Mouse (Mus musculus) activated CD4-positive, CD25-positive, alpha-beta regulatory T cell, adult 4 months (primary cell): ENCODE measurements at regions not wholly inside any gene's neighbourhood (a gene's known extent, or its start where the extent isn't known, plus 50 kb on each side); places are given as distances from the start of the nearest gene placed in this dataset.

Experiments
- ATAC-seq: one replicate; pipeline ENCODE4 v1.8.0; 2017

DNA sequence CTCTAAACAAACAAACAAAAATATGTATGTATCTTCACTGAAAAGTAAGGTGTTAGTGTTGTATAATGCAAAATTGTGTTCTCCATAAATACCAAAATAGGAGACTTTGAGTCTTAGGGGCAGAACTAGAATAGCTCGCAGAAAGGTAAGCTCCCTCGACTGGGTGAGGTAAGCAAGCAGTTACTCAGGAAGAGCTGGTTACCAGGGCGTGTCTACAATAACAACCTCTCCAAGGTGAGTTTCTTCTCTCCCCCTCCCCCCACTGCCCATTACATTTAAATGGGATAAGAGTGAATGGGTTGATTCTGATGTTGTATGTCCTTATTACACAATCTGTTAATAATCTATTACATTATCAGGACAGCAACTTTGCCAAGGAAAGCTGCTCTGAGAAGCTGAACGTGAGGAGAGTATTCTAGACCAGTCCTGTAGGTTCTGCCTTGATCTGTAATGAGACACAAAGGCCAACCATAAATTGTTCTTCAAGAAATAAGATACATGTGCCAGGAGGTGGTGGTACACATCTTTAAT, 125.2 kb upstream of the Zfand5 start:
- no peak for ATAC-seq

DNA sequence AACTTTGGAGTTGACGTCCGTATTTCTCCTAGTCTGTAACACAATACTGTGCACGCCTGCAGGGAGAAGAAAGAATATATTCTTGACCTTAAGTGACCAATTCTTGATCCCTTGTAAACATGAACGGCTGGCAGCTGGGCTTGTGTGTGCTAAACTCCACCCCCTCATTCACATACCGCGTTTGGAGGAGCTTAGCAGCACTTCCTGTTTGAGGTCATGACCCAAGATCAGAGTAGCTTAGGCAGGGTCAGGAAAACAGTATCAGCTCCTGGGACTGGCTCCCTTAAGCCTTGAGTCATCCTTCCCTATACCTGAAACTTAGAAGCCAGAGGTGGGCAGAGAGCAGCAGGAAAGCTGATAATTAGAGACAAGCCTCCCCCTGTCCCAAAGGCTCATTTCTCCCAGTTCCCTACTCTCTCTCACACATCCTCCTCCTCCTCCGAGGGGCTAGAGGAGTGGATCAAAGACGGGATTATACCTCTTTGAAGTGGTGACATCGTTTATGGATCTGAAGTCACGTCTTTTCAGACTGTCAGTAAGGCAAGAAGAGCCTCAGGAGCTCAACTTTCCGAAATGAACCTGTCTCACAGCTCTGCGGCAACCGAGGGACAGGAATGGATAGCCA, 127.3 kb upstream of the Zfand5 start:
- ATAC-seq, result peak; percentile 99

DNA sequence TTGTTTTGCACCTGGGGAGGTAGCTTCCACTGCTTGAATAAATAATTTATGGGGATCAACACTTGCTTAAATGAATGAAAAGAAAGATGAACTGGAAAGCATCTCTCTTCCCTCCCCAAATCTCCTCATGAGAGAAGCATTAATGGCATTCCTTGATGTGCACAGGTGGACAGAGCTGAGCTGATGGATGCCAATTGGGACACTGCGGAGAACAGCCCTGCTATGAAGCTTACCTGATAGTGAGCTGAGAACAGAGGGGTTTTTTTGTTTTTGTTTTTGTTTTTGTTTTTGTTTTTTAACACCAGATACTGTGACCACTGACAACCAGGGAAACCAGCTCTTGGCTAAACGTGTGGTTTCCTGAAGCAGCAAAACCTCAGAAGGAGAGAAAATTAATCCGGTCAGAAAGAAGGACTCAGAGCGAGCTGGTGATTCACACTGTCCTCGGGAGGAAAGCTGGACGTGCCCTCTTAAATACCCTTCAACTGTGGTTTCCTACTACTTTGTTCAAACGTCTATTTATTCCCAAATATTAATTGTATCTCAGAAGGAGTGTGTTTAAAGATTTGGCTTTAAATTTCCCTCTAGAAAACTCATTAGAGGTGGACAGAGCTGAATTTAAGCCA, 128.0 kb upstream of the Zfand5 start:
- no peak for ATAC-seq

DNA sequence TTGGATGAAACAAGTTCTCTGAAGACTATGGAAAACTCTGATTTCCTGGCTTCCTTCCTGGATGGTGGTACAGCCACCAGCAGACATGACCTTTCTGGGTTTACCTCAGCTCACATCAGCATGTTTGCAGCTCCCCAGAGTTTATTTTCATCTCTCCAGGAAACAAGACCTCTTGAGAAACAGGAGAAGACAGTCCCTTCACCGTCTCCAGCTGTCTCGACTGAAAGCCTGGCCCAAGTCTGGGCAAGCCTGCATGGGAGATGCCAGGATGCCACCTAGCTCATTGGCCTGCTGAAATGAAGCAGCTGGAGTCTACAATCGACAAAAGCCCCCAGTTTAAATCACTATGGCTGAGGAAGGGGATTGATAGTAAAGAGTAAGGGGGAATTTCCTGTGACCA, 131.6 kb upstream of the Zfand5 start:
- ATAC-seq, result no peak

DNA sequence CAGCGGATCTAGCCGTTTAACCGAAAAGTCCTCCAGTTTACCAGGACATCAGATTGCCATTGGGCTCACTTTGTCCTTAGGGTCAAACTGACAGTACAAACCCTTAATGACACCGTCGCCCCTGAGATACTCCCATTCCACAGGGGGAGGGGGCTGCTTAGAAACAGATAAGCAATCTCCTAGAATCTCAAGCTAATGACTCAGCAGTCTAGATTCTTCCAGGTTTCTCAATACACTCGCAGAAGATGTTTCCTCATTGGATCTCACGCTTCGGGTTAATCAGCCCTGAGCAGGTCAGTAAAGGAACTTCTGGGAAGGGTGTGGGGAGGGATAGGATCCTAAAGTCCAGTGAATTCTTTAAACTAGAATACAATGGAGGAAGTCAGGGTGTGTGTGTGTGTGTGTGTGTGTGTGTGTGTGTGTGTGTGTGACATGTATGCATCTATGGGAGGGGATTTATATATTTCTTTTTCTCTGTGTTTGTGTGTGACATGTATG, 133.0 kb upstream of the Zfand5 start:
- no peak for ATAC-seq

DNA sequence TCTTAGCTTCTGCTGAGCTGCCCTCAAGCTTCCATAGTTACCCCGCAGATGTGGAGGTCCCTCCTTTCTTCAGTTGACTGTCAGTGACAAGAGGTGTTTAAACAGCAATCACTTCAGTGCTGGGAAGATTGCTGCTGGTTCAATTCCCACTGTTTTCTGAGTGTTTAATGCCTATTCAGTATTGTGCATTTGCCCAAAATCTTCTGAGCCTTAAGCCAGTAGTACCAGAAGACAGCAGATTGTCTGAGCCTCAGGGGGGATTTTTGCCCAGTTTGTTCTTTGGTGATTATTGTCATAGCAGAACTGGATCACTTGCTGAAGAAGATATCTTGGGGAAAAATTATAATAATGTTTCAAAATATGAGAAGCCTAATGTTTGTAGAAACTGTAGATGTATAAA, 135.3 kb upstream of the Zfand5 start:
- ATAC-seq, result no peak

DNA sequence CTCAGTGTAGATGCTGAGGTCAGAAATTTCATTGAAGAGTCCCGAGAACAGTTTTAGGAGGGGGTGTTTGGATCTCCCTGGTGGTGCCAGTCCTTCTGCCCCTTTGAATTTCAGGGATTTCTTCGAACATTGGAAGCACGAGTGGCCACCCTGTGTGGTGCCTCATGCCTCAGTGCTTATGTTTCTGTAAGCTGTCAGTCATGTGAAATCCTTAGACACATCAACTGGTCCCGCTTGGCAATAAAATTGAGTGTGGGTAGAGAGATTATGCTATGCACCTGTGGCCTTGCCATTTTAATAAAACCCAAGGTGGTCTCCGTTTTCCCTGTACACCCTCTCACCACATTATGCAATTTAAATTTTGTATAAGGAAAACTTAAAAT, 136.1 kb upstream of the Zfand5 start:
- no peak for ATAC-seq

DNA sequence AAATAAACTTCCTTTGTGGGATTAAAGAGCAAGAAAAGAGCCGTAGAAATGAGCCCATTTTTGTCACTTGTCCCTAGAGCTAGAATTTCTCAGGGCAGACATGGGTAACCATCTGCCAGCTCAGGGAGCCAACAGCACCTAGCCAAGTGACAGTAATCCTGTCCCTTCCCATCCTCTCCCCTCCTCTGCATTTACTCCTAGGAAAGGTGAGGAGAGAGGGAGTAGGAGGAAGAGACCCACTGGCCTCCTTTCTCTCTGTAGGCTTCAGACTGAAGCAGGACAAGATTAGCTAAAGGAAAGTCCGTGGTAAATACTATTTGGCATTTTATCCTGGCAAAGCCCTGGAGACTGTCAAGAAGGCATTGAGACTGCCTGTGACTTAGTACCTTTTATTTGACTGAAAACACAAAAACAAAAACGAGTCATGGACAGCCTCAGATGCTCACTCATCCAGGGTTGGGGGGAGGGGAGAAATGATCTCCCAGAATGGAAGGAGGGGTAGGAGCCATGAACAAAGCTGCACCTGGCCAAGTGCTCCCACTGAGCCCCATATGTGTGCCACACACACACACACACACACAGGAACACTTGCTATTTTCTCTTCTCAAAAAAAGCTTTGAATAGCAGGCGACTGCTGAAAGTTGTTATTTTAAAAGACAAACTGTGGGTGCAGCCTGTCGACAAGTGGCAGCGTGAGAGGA, 136.6 kb upstream of the Zfand5 start:
- ATAC-seq, result no peak

DNA sequence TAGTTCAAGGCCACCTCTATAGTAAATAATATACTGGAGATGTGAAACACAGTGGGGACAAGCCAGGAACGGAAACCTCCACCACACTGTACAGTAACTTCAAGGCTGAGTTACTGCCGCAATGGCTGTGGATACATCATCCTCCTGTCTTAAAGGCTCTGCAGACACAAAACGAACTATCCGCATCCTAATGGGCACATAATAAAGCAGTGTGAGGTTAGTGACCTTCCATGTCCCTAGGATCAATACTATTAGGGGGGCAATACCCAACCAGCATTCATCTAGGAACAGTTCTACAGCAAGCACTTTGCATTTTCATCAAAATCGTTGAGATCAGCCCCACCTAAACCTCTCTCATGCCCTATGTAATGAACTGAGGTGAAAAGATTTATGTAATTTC, 142.4 kb upstream of the Zfand5 start:
- no peak for ATAC-seq

DNA sequence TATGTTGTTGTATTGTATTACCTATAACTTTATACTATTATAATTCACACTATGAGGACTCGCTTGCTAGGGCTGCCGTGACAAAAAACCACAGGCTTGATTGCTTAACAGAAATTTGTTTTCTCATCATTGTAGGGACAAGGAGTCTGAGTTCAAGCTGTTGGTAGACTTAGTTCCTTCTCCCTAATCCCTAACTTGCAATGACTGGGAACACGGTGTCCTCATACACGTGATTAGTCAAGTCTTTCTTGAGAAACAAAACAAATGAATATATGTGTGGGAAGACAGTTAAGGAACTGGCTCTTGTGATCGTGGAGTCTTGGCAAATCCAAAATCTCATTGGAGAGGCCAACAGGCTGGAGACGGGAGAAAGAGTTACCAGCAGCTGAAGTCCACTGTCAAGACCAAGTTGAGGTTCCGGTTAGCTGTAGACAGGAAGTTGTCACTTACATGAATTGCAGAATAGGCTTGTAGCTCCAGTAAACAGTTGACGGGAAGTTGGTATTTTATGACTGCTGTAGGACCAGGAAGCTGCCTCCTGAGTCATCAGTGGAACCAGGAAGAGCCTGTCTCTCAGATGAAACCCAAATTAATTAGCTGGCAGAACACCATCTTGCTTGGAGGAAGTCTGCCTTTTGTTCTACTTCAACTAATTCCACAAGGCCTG, 144.9 kb upstream of the Zfand5 start:
- ATAC-seq, result no peak

DNA sequence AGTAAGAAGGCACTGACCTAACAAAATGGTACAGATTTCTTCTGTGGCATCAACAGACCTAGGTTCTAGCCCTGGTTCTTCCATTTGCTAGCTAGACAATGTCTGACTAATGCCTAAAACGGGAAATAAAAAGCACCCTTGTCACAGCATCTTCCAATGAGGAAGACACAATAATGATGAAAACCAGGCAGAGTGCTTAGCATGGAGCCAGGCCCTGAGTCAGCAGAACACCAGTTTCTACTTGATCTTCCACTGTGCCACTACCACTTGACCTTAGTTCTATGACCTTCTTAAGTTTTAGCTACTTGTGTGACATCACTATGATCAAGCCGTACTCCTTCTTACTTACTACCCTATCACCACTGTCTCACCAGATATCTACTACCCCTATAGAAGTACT, 145.4 kb upstream of the Zfand5 start:
- no peak for ATAC-seq

DNA sequence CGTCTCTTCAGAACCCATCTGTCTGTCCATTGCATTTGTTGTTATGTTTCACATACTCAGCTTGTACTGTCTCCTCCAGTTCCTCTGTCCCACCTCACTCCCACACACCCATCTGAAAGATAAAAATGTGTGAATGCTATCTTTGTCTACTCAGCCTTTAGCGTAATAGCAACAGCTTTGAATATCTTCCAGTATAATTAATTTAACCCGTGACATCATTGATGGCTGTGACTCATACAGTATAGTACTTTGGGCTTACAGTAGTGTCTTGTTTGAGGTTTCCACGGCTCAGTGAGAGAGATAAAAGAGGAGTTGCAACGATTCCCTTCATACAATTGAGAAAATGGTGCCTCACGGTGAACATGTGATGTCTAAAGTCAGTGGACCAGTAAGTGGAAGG, 152.6 kb upstream of the Zfand5 start:
- ATAC-seq, result peak; percentile 40

DNA sequence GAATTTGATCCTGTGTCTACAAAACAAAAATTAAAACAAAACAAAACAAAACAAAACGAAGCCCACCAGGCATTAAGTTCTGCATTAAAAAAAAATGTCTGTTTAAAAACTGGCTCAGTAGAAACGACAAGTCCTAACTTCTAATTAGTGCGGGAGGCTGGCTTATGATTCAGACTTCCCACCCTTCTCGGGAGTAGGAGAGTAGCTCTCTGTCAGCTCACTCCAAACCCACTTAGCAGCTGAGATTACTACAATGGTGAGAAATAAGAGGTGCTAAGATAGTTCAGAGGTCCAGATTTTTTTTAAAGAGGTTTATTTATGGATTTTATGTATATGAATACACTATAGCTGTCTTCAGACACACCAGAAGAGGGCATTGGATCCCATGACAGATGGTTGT, 153.3 kb upstream of the Zfand5 start:
- ATAC-seq, result no peak

DNA sequence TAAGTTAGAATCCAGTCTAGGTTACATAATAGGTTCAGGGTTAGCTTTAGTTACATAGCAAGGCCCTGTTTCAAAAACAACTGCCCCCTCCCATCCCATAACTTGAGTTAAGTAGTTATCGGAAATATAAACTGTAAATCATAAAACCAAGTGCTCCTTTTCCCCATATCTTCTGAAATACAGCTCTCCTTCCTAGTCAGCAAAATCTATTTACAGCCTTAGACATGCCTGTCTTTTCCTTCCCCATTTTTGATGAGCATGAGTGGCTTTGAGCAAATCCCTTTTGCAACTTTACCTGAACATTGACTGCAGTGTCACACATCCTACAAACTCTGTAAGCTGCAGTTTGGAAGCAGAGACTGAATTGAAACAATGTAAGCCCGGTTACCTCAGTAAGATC, 156.4 kb upstream of the Zfand5 start:
- no peak for ATAC-seq

DNA sequence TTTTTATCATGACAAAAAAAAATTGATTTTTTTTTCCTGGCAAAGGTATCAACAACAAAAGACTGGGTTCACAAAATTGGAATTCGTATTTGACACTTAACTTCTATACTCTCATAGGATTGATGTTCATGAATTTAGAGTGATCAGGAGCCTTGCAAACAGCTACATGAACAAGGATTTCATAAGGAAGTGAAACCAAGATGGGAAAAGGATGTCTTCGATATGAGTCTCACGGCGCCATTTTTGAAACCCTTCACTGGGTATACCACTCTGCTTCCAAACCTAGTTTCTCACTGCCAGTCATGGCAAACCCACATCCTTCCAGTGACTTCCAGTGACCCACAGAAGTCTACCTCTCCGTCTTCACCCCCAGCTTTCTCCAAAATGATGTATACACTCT, 157.8 kb upstream of the Tmc1 start:
- ATAC-seq, result no peak

DNA sequence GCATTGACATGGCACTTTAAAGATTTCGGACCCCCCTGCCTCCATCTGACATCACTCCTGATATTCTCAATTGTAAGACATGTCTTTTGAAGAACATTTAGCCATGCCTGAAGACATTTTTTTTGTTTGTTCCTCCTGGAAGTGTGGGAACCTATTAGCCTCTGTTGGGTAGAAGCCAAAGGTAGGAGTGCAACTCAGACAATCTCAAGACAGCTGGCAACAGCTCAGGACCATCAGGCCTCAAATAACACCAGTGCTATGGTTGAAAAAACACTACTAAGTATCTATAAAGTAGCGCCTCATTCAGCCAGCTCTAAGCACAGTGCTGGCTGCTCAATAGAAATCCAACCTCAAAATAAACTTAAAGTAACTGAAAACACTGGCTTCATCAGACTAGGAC, 154.3 kb upstream of the Tmc1 start:
- no peak for ATAC-seq

DNA sequence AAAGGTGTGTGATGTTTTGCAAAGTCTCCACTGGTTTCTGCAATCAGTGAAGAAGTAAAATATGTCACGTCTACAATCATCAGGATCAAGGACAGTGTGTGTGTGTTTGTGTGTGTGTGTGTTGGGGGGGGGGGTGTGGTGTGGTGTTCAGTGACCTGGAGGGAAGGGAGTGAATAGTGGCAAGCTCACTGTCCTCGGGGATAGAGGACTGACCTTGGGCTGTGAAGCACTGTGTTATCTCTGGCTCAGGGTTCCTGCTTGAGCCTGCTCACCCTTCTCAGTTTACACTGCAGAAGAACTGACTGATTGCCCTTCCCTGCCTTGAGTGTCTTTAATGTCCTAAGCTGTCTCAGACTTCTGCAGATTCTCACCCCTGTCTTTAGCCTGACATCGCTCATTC, 153.7 kb upstream of the Tmc1 start:
- no peak for ATAC-seq

DNA sequence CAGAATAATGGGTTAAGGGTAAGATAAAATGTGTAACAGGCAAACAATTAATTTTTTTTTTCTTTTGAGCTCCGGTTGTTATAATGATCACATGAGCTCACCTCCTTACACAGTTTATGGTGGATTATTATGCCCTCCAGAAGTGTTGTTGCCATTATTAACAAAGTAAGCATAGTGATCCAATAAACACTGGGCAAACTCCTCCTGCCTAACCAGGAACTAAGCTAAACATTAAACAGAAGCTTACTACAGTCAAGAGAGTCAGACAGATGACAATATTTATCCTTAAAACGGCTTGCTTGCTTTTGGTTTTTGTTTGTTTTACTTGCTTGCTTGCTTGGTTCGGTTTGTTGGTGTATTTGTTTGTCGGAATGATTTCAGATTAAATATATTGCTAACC, 153.3 kb upstream of the Tmc1 start:
- ATAC-seq, result no peak

DNA sequence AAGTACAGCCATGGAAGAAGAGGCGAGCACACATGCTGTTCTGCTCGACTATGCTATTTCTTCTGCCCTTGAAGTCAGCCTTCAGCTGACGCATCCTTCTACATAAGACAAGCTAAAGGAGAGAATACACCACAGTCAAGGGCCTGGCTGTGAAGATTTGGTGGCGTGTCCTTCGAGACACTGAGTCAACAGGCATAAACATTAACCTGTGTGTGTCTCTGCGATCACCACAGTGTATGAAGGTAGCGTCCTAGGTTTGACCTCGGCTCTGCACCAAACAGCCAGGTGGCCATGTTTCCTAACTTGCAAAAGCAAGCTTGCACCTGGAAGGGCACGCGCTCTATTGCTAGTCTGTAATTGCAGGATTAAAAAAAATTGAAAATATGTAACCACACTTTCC, 152.8 kb upstream of the Tmc1 start:
- ATAC-seq, result no peak

DNA sequence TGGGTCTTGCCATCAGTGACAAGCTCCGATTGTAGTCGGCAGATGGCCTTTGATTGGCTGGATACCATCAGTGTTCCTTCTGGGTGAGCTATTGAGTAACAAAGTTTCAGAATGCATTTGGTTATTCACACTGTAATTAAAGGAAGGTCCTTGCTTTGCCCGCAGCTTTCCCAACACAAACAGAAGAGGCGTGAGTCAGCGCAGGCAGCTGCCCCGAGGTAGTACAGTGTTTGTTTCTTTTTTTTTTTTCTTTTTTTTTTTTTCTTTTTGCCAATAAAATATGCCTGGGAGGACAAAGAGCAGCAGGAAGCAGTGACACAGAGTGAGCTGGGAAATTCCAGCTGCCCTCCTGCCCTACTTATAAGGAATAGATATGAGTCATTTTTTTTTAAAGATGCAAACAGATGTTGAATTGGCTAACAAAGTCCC, 152.3 kb upstream of the Tmc1 start:
- ATAC-seq, result no peak

DNA sequence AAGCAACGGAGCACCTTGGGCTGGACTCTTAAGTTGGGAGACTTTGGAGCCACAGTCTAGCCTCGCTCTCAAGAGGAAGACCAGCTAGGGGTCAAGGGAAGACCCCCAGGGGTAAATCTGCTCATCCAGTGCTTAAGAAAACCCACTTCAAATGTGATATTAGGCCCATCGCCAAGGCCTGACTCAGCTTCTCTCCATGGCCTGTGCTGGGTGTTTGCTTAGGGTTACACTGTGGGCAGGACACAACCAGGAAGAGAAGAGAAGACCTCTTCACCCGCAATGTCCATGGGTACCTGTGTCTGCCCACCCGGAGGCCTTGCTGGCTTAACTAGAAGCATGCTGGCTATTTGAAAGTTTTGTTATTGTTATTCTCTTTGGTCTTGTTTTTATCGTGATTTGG, 151.0 kb upstream of the Tmc1 start:
- ATAC-seq, result no peak

DNA sequence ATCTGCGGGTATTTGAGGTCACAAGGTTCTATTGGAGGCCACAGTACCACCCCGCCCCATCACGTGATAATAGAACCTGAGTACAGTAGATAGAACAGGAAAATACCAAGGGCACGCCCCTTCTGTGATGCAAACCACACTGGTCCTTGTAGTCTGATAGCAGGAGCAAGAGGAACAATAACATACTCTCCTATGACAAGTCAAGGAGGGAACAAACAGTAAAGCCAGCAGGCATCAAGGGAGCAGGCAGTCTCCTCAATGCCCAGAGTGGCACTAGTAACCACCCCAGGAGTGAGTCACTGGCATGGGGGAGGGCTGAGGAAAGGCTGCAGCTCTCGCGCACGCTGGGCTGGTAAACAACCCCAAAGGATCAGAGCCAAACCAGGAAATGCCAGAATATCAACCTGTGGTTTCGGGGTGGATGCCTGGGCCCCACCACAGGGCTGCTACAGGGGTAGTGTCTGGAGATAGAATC, 150.5 kb upstream of the Tmc1 start:
- peak; percentile 66 for ATAC-seq
